Mouse (Mus musculus) embryonic stem cell, embryonic (primary cell): ENCODE measurements around the gene C2cd3.
"Not testable (repeated sequence)": the region's sequence is repeated elsewhere in the genome, so short reads cannot be mapped to it uniquely, and the experiment has no call there.

Experiments used
- CTCF ChIA-PET, 4 experiments: fragments of 300-600 bp in 2 of 4; fragments of 350-600 bp in 2 of 4; sonication (Branson Sonifier 250); formaldehyde crosslinking; loops; one replicate each; lab custom pipeline; 2022; ENCODE audit warnings: inconsistent platforms in 2 of 4; lab: Charles Lee
- POLR2A ChIA-PET, 4 experiments: fragments of 300-600 bp in 2 of 4; fragments of 350-600 bp in 2 of 4; sonication (Branson Sonifier 250); formaldehyde crosslinking; loops; one replicate each; lab custom pipeline; 2022; ENCODE audit warnings: antibody characterized with exemption in 4 of 4, inconsistent platforms in 1 of 4; lab: Charles Lee

C2cd3 gene

DNA sequence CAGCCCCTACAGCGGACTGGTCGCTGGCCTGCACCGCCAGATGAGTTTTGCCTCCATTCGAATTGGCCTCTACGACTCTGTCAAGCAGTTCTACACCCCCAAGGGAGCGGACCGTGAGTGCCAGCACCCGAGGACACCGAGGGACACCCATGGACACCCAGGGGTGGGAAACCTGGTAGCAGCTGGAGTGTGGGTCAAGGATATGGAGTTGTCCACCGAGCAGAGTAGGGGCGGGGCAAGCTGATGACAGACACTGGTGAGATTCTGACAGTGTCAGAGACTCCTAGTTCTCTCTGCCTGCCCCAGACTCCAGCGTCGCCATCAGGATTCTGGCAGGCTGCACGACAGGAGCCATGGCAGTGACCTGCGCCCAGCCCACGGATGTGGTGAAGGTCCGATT lies 108.1 kb downstream of the C2cd3 start:
- ChIA-PET POLR2A (interaction anchor here in 3 of 4 experiments (0.7 to 7.8 kb wide), 6 partner anchors 7 to 56 kb away, joined by 3 to 75 read pairs (median 3); partner anchors contain the start of genes Ucp2 (in 2 of the 3) and Ucp3 (in 1 of the 3)), CTCF (no interaction called here)

DNA sequence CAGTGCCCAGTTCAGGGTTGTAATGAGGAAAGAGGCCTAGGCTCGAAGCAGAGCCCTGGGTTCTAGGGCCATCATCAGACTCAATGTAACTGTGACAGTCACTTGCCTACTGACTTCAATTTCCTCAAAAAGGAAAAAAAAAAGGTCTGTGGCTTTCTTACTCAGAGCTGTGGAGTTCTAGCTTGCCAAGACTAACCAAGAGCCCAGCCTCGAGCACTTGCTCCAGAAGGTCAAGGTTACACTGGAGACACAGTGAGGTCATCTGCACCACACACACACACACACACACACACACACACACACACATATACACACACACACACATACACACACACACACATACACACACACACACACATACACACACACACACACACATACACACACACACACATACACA lies 110.0 kb downstream of the C2cd3 start:
- POLR2A ChIA-PET: interaction anchor here in 3 of 4 experiments (0.6 to 7.8 kb wide), 6 partner anchors 12 to 69 kb away, joined by 3 to 75 read pairs (median 17); partner anchors contain the start of gene Ucp2 (in 3 of the 3)
- CTCF ChIA-PET: not testable (repeated sequence)

DNA sequence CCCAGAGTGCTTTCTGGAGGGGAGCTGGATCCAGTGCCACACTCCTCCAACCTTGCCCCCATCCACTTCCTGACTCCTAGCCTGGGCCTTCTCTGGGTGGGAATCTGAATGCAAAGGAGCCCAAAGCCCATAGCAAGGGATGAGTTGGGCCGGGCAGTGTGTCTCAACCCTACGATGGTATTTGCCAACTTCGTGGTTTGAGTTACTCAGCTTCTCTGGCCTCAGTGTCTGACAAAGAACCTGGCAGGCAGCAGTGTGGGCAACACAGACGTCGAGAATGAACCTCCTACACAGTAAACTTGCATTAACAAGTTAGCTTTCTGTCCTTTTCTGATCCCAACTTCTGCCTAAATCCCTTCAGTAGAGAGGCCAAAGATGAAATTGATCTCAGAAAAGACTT lies 112.5 kb downstream of the C2cd3 start:
- ChIA-PET POLR2A (interaction anchor here in 3 of 4 experiments (0.6 to 7.8 kb wide), 15 partner anchors 10 to 144 kb away, joined by 3 to 75 read pairs (median 5); partner anchors contain the start of gene Ucp2 (in 3 of the 3)), CTCF (interaction anchor here in 1 of 4 experiments (0.6 to 1.2 kb wide), 2 partner anchors 14 to 36 kb away, joined by 3 to 6 read pairs; no protein-coding TSS in a partner anchor)

DNA sequence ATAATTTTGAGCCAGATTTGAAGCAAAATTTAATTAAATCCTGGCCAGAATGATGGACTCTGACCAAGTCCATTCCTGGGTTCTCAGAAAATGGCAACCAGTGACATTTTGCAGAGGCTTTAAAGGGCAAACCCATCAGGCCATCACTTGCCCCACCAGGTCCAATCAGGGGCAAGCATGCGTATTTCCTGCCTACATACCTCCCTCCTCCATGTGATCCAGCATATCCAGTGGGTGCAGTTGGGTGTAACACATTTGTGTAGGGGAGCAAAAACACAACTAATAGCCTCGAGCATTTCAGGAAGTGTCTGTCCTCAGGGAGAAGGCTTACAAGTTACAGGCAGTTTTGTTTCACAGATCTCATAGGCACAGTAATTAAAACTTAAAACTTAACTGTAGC lies 115.3 kb downstream of the C2cd3 start:
- POLR2A ChIA-PET: interaction anchor here in 2 of 4 experiments (0.9 to 21.9 kb wide), 5 partner anchors 10 to 210 kb away, joined by 3 to 704 read pairs (median 3); partner anchors contain the start of genes Coa4 (in 1 of the 2) and Dnajb13 (in 1 of the 2)
- CTCF ChIA-PET: no interaction called here

DNA sequence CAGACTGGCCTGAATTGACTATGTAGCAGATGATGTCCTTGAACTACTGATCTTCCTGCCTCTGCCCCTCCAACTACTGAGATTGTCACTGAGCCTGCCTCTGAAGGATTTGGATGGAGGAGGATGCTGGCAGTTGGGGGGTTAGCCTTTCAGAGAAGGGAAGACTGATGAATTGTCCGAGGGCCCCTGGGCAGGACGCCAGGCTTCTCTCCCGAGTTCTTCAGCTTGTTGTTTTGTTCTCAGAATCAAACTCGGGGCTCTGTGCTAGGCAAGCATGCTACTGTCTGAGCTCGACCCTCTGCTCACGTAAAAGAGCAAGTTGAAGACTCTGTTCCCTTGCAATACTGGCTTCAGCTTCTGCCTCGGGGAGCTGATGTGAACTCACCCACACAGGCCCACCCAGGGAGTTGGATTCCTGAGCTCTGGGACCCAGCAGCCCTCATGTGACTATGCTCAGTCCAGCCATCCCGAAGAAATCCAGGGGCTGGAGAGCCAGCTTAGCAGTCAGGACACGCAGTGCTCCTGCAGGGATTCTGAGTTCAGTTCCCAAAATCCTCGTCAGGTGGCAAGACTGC lies 116.5 kb downstream of the C2cd3 start:
- CTCF ChIA-PET: interaction anchor here in 2 of 4 experiments (0.5 to 0.6 kb wide), 2 partner anchors 18 to 212 kb away, joined by 3 to 8 read pairs; no protein-coding TSS in a partner anchor
- POLR2A ChIA-PET: interaction anchor here in 3 of 4 experiments (0.9 to 21.9 kb wide), 8 partner anchors 9 to 34 kb away, joined by 3 to 704 read pairs (median 3); partner anchors contain the start of genes Coa4 (in 1 of the 3) and Dnajb13 (in 1 of the 3)

DNA sequence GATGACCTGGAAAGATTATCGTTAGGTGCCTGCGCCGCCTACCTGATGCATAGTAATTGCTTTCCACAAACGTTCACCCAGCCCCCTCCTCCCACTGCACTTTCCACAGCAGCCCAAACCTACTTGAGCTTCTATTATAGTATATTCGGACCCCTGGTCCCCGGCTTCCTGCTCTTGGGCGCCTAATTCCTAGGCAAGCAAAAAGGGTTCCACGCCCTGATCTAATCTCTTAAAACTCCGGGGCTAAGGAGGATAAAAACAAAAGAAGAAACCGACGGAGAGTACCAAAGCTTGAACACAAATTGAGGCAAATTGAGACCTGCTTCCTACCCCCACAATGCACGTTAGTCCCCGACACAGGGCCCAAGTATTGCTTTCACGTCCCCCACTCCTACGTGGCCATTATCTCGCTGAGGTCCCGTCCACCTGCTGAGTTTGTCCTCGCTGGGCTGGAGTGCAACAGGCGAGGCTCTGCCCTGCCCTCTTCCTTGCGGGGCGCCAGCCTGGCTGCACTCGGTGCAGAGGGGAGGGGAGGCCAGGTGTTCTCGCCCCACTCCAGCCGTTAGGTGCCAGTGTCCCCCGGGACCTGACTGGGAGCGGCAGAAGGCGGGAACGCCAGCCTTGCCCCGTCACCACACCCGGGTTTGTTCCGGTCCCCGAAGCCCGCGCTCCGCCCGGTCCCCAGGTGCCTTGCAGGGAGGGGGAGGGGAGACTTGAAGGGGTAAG lies 120.5 kb downstream of the C2cd3 start:
- POLR2A ChIA-PET: interaction anchor here (0.5 to 21.9 kb wide), 32 partner anchors 9 to 1010 kb away, joined by 3 to 704 read pairs (median 8); partner anchors contain the start of genes Ucp3 (in 2 of the 4), Coa4 (in 1 of the 4), Dnajb13 (in 1 of the 4) and Fam168a (in 1 of the 4)
- CTCF ChIA-PET: interaction anchor here in 2 of 4 experiments (0.6 to 2.0 kb wide), 3 partner anchors 12 to 65 kb away, joined by 3 to 8 read pairs (median 3); no protein-coding TSS in a partner anchor

DNA sequence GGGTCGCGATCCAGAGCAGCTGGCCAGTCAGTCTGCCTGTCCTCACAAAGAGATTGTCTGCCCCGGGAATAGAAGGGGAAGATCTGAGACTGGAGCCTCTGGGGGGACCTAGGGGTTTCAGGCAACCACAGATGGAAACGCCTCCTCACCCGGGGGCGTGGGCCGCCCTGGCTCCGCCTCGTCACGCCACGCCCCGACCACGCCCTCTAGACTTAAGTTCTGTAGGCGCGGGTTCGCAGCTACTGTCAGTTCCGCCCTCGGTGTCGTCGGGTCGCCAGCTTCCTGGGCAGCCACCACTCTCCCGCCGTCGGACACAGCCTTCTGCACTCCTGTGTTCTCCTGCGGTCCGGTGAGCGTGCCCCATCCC lies 121.1 kb downstream of the C2cd3 start, which contains the start of gene Ucp2:
Gene Ucp2 (plus strand): TSS at position 221 of the 367 bp plus-strand sequence.
- POLR2A ChIA-PET: interaction anchor here in 3 of 4 experiments (0.5 to 21.9 kb wide), 34 partner anchors 9 to 1685 kb away, joined by 3 to 704 read pairs (median 8); partner anchors contain the start of genes Ucp3 (in 2 of the 3), Coa4 (in 1 of the 3), Dnajb13 (in 1 of the 3) and Fam168a (in 1 of the 3)
- CTCF ChIA-PET: interaction anchor here in 2 of 4 experiments (0.6 to 2.0 kb wide), 3 partner anchors 11 to 66 kb away, joined by 3 to 8 read pairs (median 3); no protein-coding TSS in a partner anchor

DNA sequence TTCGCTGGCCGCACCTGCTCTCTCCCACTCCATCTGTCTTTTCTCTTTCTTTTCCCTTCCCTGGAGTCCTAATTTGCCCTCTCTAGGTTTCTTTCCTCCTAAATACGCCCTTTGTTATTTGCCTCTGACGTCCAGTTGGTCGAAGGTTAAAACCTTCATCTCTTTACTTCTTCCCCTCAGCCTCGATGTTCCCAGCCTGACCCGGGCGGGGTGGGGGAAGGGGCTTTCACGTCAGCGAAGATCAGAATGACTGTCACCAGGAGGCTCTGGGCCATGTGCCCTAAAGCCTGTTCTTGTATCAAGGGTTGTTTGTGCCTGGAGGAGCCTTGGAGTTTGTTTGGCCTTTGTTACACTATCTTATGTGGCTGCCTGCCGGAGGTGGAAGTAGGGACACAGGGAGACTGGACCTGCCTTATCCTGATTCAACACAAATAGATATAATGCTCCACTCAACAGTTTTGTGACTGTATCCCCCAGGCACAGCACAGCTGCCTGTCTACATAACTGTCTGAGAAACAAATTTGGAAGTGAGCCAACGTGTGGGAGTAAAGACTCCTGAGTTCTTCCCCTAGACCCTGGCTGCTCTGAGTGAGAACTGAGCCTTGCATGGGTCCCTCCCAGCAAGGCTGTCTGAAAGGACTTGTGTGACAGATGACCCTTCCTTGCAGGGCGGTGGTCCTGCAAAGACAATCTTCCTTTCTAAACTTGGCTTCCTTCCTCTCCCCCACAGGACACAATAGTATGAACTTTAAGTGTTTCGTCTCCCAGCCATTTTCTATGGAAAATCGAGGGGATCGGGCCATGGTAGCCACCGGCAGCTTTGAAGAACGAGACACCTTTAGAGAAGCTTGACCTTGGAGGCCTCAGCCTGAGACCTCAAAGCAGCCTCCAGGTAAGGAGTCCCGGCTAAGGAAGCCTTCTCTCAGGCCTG lies 121.7 kb downstream of the C2cd3 start:
- ChIA-PET POLR2A (interaction anchor here (0.5 to 21.9 kb wide), 54 partner anchors 9 to 1686 kb away, joined by 3 to 704 read pairs (median 6); partner anchors contain the start of genes Coa4 (in 2 of the 4), Lipt2 (in 2 of the 4), Pgm2l1 (in 2 of the 4) and Ucp3 (in 2 of the 4)), CTCF (interaction anchor here in 2 of 4 experiments (0.6 to 2.0 kb wide), 4 partner anchors 10 to 27 kb away, joined by 3 to 9 read pairs (median 6); no protein-coding TSS in a partner anchor)

DNA sequence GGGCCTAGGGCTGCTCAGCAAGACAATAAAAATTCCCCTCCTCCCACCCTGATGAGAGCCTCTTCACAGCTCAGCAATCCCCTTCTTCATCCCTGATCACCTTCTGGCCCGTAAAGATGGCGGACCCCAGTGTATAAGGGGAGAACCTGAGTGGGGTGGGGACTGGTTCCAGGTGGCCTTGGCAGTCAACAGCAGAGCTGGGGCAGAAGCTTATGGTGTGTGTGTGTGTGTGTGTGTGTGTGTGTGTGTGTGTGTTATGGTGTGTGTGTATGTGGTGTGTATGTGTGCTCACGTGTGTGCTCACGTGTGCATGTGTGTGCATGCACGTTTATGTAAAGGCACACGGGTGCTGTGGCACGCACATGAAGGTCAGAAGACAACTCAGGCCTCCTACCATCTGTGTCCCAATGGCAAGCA lies 122.4 kb downstream of the C2cd3 start:
- POLR2A ChIA-PET: interaction anchor here (0.6 to 21.9 kb wide), 59 partner anchors 8 to 1227 kb away, joined by 3 to 704 read pairs (median 4); partner anchors contain the start of genes Coa4 (in 2 of the 4), Dnajb13 (in 2 of the 4), Fam168a (in 2 of the 4) and Lipt2 (in 2 of the 4)
- CTCF ChIA-PET: interaction anchor here in 2 of 4 experiments (0.6 to 1.9 kb wide), 3 partner anchors 22 to 169 kb away, joined by 3 to 9 read pairs (median 7); no protein-coding TSS in a partner anchor

DNA sequence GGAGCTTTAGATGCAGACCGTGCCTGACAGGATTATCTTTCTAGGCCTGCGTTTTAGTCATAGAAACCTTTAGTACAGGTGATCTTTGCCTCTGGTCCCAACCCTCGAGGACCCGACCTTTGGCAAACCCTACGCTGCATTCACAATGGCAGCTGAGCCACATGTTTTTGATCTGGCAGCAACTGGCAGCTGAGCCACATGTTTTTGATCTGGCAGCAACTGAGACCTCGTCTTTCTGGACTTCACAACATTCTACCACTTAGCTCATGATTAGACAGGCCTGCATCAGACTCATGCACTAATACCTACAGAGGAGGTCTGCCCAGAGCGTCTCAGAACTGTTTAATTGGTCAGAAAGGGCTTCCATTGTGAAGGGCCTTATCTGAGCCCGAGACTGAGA lies 123.0 kb downstream of the C2cd3 start:
- CTCF ChIA-PET: interaction anchor here in 3 of 4 experiments (0.7 to 1.9 kb wide), 8 partner anchors 11 to 1340 kb away, joined by 3 to 9 read pairs (median 6); no protein-coding TSS in a partner anchor
- POLR2A ChIA-PET: interaction anchor here (0.6 to 21.9 kb wide), 76 partner anchors 9 to 1228 kb away, joined by 3 to 704 read pairs (median 4); partner anchors contain the start of genes C2cd3 (in 2 of the 4), Coa4 (in 2 of the 4), Dnajb13 (in 2 of the 4) and Fam168a (in 2 of the 4)

DNA sequence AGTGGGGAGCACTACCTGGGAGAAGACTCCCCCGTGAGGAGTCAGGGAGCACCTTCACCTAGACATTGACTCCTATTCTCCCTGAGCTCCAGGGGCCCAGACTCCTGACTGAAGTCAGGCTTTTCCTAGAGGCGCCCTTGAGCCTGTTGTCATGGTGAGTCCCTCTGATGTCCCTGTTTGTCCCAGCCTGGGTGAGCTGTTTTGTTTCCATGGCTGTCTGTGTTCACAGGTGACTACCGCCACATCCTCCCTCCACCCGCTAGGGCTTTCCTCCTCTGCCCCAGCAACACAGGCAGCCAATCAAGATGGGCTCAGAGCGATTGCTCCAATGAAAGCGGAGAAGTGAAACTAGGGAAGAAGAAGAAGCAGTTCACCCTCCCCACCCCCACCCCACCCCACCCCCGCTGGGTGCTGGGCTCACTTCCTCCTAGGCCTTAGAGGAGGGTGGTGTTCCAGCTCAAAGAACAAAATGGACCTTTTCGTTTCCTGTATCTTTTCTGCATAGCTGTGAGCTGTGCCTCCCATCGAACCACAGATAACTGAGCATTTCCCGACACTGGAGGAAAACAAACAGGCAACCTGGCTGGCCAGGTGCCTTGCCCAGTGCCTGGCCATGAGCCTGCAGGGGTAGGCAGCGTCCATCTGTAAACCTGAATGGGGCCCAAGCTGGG lies 123.7 kb downstream of the C2cd3 start:
- CTCF ChIA-PET: interaction anchor here (0.6 to 1.9 kb wide), 11 partner anchors 10 to 367 kb away, joined by 3 to 9 read pairs (median 4); partner anchors contain the start of gene Relt (in 1 of the 4)
- POLR2A ChIA-PET: interaction anchor here (0.6 to 21.9 kb wide), 77 partner anchors 8 to 1015 kb away, joined by 3 to 704 read pairs (median 4); partner anchors contain the start of genes C2cd3 (in 2 of the 4), Coa4 (in 2 of the 4), Dnajb13 (in 2 of the 4) and Fam168a (in 2 of the 4)

DNA sequence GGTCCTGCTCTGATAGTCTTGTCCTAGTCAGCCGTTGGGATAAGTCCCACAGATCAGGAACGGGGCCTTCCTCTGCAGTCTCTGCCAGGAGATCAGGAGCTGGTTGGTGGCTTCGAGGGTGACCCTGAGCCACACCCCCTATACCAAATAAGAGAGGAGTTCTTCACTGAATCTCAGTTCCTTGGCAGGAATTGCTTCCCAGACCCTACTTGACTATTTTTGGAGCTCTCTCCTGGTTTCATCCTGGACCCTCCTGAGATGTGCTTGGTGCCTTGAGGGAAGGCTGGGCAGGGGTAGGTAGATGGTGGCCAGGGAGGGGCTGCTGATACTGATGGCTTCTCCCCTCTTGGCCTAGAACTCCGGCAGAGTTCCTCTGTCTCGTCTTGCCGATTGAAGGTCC lies 124.3 kb downstream of the C2cd3 start:
- CTCF ChIA-PET: interaction anchor here in 2 of 4 experiments (0.7 to 1.6 kb wide), 4 partner anchors 9 to 367 kb away, joined by 3 to 6 read pairs (median 4); partner anchors contain the start of gene Relt (in 1 of the 2)
- POLR2A ChIA-PET: interaction anchor here in 3 of 4 experiments (0.8 to 21.9 kb wide), 34 partner anchors 9 to 1015 kb away, joined by 3 to 704 read pairs (median 5); partner anchors contain the start of genes Coa4 (in 2 of the 3), C2cd3 (in 1 of the 3), Dnajb13 (in 1 of the 3) and Lipt2 (in 1 of the 3)

DNA sequence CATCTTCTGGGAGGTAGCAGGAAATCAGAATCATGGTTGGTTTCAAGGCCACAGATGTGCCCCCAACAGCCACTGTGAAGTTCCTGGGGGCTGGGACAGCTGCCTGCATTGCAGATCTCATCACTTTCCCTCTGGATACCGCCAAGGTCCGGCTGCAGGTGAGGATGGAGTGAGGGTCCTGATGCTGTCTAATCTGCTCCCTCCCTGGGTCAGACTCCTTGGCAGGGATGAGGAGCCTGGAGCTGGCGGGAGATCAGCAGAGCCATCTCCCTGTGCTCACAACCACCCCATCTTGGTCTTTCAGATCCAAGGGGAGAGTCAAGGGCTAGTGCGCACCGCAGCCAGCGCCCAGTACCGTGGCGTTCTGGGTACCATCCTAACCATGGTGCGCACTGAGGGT lies 124.8 kb downstream of the C2cd3 start:
- CTCF ChIA-PET: interaction anchor here in 1 of 4 experiments (1.2 kb wide), 1 partner anchor 366 kb away, joined by 4 read pairs; the partner anchor contains the start of gene Relt
- POLR2A ChIA-PET: interaction anchor here in 3 of 4 experiments (0.8 to 21.9 kb wide), 24 partner anchors 8 to 209 kb away, joined by 3 to 704 read pairs (median 5); partner anchors contain the start of genes Coa4 (in 2 of the 3), Dnajb13 (in 2 of the 3) and Rab6a (in 1 of the 3)

DNA sequence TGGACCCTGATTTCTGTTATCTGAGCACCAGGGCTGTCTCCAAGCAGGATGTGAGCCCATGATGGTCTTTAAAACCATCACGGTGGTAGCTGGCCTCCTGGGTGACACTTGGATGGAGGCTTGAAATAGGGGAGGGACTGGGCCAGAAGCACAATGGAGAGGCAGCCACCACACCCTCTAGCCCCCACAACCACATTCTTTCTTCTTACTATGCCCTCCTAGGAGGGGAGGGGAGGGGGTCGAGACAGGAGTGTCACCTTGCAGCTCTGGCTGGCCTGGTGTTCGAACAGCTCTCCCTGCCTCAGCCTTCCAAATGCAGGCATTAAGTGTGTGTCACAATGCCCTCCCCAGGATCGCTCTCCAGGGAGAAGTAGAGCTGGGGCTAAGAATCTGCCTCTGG lies 125.4 kb downstream of the C2cd3 start:
- POLR2A ChIA-PET: interaction anchor here in 3 of 4 experiments (0.8 to 21.9 kb wide), 17 partner anchors 8 to 209 kb away, joined by 3 to 704 read pairs (median 6); partner anchors contain the start of genes Coa4 (in 2 of the 3), Dnajb13 (in 2 of the 3) and Rab6a (in 1 of the 3)
- CTCF ChIA-PET: interaction anchor here in 1 of 4 experiments (0.9 kb wide), 1 partner anchor 24 kb away, joined by 4 read pairs; no protein-coding TSS in a partner anchor

DNA sequence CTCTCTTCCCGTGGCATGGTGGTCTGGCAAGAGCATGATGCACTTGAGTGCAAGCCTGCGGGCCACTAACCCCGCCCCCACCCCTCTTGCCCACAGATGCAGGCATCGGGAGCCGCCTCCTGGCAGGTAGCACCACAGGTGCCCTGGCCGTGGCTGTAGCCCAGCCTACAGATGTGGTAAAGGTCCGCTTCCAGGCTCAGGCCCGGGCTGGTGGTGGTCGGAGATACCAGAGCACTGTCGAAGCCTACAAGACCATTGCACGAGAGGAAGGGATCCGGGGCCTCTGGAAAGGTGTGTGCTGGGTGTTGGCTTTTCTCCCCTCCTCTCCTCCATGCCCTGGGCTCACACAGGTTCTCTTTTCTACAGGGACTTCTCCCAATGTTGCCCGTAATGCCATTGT lies 125.9 kb downstream of the C2cd3 start:
- POLR2A ChIA-PET: interaction anchor here in 2 of 4 experiments (1.0 to 21.9 kb wide), 11 partner anchors 7 to 187 kb away, joined by 3 to 704 read pairs (median 3); partner anchors contain the start of genes Coa4 (in 2 of the 2) and Dnajb13 (in 2 of the 2)
- CTCF ChIA-PET: interaction anchor here in 1 of 4 experiments (0.9 kb wide), 1 partner anchor 23 kb away, joined by 4 read pairs; no protein-coding TSS in a partner anchor
